Mouse (Mus musculus): Measurements from ENCODE around the gene Evx2. TPM values are rescaled to one million over a fixed set of nuclear protein-coding genes. Genes with fewer than 3 reads are reported as not detected.

Gene Evx2
- total RNA-seq, 1 experiment from 2014 or later = not detected

GRCm38 (mm10) chr2:74669650-74670235, 10.4 kb upstream of the Evx2 start:
- ATAC-seq (replicated peaks; ENCODE audit: low read depth, poor library complexity, severe bottlenecking) = no peak

GRCm38 (mm10) chr2:74669230-74669578, 9.8 kb upstream of the Evx2 start:
- ATAC-seq (replicated peaks; ENCODE audit: low read depth, poor library complexity, severe bottlenecking) = no peak

GRCm38 (mm10) chr2:74668370-74669229, 9.2 kb upstream of the Evx2 start:
- ATAC-seq (replicated peaks; ENCODE audit: low read depth, poor library complexity, severe bottlenecking) = no peak

GRCm38 (mm10) chr2:74667842-74668357, 8.5 kb upstream of the Evx2 start, which contains the start of gene Hoxd13:
Gene Hoxd13, plus strand, starts transcription at chr2:74668310.
- no peak for ATAC-seq (replicated peaks; ENCODE audit: low read depth, poor library complexity, severe bottlenecking)

- no peak for ATAC-seq (replicated peaks; ENCODE audit: low read depth, poor library complexity, severe bottlenecking)
Measured at GRCm38 (mm10) chr2:74667191-74667841, 8.0 kb upstream of the Evx2 start.

- no peak for ATAC-seq (replicated peaks; ENCODE audit: low read depth, poor library complexity, severe bottlenecking)
Measured at GRCm38 (mm10) chr2:74666411-74666810, 7.1 kb upstream of the Evx2 start.

GRCm38 (mm10) chr2:74663291-74663925, 4.1 kb upstream of the Evx2 start:
- peak; percentile 68 for ATAC-seq (replicated peaks; ENCODE audit: low read depth, poor library complexity, severe bottlenecking)

GRCm38 (mm10) chr2:74661685-74662084, 2.3 kb upstream of the Evx2 start:
- 0 out of 2 replicates have a peak, but pooled peaks have one; percentile 31 for ATAC-seq (replicated peaks; ENCODE audit: low read depth, poor library complexity, severe bottlenecking)

GRCm38 (mm10) chr2:74660421-74661375, 1.3 kb upstream of the Evx2 start:
- no peak for ATAC-seq (replicated peaks; ENCODE audit: low read depth, poor library complexity, severe bottlenecking)

- ATAC-seq (replicated peaks; ENCODE audit: low read depth, poor library complexity, severe bottlenecking) = no peak
Measured at GRCm38 (mm10) chr2:74658667-74659371, 538 bp downstream of the Evx2 start.

GRCm38 (mm10) chr2:74658024-74658666, 1.2 kb downstream of the Evx2 start:
- ATAC-seq (replicated peaks; ENCODE audit: low read depth, poor library complexity, severe bottlenecking) = no peak

- ATAC-seq (replicated peaks; ENCODE audit: low read depth, poor library complexity, severe bottlenecking) = no peak
Measured at GRCm38 (mm10) chr2:74657251-74658023, 1.9 kb downstream of the Evx2 start.

- no peak for ATAC-seq (replicated peaks; ENCODE audit: low read depth, poor library complexity, severe bottlenecking)
Measured at GRCm38 (mm10) chr2:74656632-74657021, 2.7 kb downstream of the Evx2 start.

GRCm38 (mm10) chr2:74655821-74656631, 3.3 kb downstream of the Evx2 start:
- peak; percentile 52 for ATAC-seq (replicated peaks; ENCODE audit: low read depth, poor library complexity, severe bottlenecking)

GRCm38 (mm10) chr2:74655420-74655781, 4.0 kb downstream of the Evx2 start:
- ATAC-seq (replicated peaks; ENCODE audit: low read depth, poor library complexity, severe bottlenecking) = 0 out of 2 replicates have a peak, but pooled peaks have one; percentile 38

GRCm38 (mm10) chr2:74654743-74655419, 4.5 kb downstream of the Evx2 start:
- ATAC-seq (replicated peaks; ENCODE audit: low read depth, poor library complexity, severe bottlenecking) = no peak
